Mouse (Mus musculus) liver, embryonic 14.5 days (tissue): ENCODE data around the gene Col4a2.
A peak's percentile ranks its signal among the peaks of the same experiment; 100 is the strongest.

Experiments
- CTCF ChIP-seq: IDR thresholded peaks from 2 replicates; pipeline ENCODE4 v1.5.1; 2016; ENCODE audit warnings: antibody characterized with exemption, low read depth, control low read depth
- EP300 ChIP-seq: IDR thresholded peaks from 2 replicates; pipeline ENCODE4 v1.6.1; 2016; ENCODE audit warnings: antibody characterized with exemption, low read depth

DNA sequence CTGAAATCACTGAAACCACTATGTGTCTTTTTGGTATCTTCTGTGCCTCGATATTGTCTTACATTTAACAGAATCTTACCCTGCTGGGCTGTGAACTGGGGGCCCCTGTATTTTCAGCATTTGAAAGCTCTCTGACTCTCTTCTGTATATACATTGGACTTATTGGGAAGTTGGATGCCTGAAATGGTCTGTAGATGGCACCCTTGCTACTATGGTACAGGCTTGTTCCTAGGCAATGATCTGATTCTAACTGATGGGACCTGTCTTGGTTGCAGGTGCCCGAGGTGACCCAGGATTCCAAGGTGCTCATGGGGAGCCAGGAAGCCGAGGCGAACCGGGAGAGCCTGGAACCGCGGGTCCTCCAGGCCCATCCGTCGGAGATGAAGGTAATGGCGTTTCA, 102.5 kb downstream of the Col4a2 start:
- TF ChIP-seq CTCF (peak; percentile 20; the same call in 1 of the 2 replicates), EP300 (no peak)
